ENCODE assay signal across 8 mouse cellular contexts in the genomic region with DNA sequence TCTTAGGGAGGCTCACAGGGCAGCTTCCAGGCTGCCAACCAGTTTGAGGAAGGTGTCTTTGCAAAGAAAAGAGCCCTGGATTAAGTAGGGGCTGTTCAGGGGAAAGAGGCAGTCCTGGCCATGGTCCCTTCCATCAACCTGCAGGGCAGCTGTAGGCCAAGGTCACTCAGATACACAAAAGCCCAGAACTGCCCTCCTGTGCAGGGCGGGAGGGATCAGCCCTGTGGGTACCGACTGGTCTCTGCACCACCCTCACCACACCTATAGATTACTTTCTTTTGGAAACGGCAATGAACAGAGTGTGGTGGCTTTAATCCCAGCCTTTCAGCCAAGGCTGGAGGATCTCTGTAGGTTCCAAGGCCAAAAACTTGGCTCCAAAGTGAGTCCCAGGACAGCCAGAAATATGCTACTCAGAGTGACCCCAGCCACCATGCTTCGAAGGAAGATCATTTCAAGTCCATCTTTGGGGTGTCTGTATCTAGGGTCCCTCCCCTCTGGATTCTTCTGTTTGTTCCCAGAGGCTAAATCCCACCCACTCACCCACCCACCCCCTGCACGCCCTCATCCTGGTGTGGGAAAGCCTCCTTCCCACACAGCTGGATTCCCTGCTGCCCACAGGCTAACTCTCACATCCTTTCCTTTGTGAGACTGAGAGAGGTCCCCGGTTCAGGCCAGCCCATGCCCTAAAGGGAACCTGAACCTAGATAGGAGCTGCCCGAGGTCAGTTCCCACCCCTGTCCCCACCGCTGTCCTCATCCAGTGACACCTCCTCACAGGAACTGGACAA. TPM values are rescaled to one million over a fixed set of nuclear protein-coding genes. Genes with fewer than 3 reads are reported as not detected.
DNase-seq lines count a peak whose midpoint lies in the region; ATAC-seq and TF ChIP-seq lines count a peak whose summit lies in the region.

No protein-coding gene starts in this region.

- intact Hi-C loops in left cerebral cortex, postnatal 36 days (cut with DNase I), result no loop called here

- H3K27ac ChIP-seq in testis, adult 2 months (ENCODE audit: control insufficient read depth, insufficient read depth, low read depth, low read length), result peak overlapping the region; percentile 88
- H3K27ac ChIP-seq in intestine, embryonic 16.5 days (ENCODE audit: low read length), result peak overlapping the region; percentile 100
- H3K27ac ChIP-seq in midbrain, embryonic 15.5 days, result peak overlapping the region; percentile 98

- 44% methylated on average over 8 of the region's 8 CpGs for WGBS in intestine, embryonic 16.5 days
- 50% methylated on average over 8 of the region's 8 CpGs for WGBS in midbrain, embryonic 15.5 days

- no peak overlapping the region for H3K4me3 ChIP-seq in testis, adult 2 months (ENCODE audit: control insufficient read depth, low read depth, low read length)
- H3K4me3 ChIP-seq in intestine, embryonic 16.5 days (ENCODE audit: low read length), result peak overlapping the region; percentile 58
- H3K4me3 ChIP-seq in midbrain, embryonic 15.5 days, result peak overlapping the region; percentile 50

- H3K4me2 ChIP-seq in intestine, embryonic 16.5 days (ENCODE audit: low read depth, low read length), result peak overlapping the region; percentile 91
- H3K4me2 ChIP-seq in midbrain, embryonic 15.5 days, result peak overlapping the region; percentile 92

- ATAC-seq in intestine, embryonic 16.5 days, result no peak
- ATAC-seq in midbrain, embryonic 15.5 days (replicated peaks), result no peak

- no peak for TF ChIP-seq CTCF in testis, adult 2 months (IDR thresholded peaks at IDR 0.05; ENCODE audit: control insufficient read depth, insufficient read depth, insufficient replicate concordance, low read depth, low read length)

- DNase-seq in adrenal gland, adult 2 months, result peak; percentile 51
- no peak for DNase-seq in adrenal gland, adult 18-20 months (ENCODE audit: low spot score in 2 of 2)
- DNase-seq in testis, postnatal 14 days (ENCODE audit: low spot score), result no peak
- DNase-seq in spleen, postnatal 14 days (ENCODE audit: low spot score in 2 of 2), result no peak
- no peak for DNase-seq in left cerebral cortex, postnatal 36 days (ENCODE audit: low spot score in 2 of 2)

- H3K4me1 ChIP-seq in testis, adult 2 months (ENCODE audit: control insufficient read depth, insufficient read depth, low read length), result peaks cover 26% of the 10 kb centered on the region
- H3K4me1 ChIP-seq in intestine, embryonic 16.5 days (ENCODE audit: control insufficient read depth, insufficient read depth, low read length), result peaks cover 60% of the 10 kb centered on the region
- peaks cover 44% of the 10 kb centered on the region for H3K4me1 ChIP-seq in midbrain, embryonic 15.5 days

- H3K36me3 ChIP-seq in testis, adult 2 months (ENCODE audit: control insufficient read depth, insufficient read depth, low read length), result no peaks in the 10 kb centered on the region
- H3K36me3 ChIP-seq in intestine, embryonic 16.5 days (ENCODE audit: control insufficient read depth, insufficient read depth, low read length), result no peaks in the 10 kb centered on the region
- H3K36me3 ChIP-seq in midbrain, embryonic 15.5 days (replicated peaks), result no peaks in the 10 kb centered on the region

- H3K27me3 ChIP-seq in testis, adult 2 months (ENCODE audit: control insufficient read depth, insufficient read depth, low read length), result no peaks in the 10 kb centered on the region
- no peaks in the 10 kb centered on the region for H3K27me3 ChIP-seq in intestine, embryonic 16.5 days (replicated peaks; ENCODE audit: control insufficient read depth, insufficient read depth, low read length)
- no peaks in the 10 kb centered on the region for H3K27me3 ChIP-seq in midbrain, embryonic 15.5 days (replicated peaks)

- H3K9ac ChIP-seq in intestine, embryonic 16.5 days (ENCODE audit: low read depth, low read length), result peak overlapping the region; percentile 84
- H3K9ac ChIP-seq in midbrain, embryonic 15.5 days, result peak overlapping the region; percentile 79

- no peaks in the 10 kb centered on the region for H3K9me3 ChIP-seq in intestine, embryonic 16.5 days (ENCODE audit: control insufficient read depth, low read length)
- no peaks in the 10 kb centered on the region for H3K9me3 ChIP-seq in midbrain, embryonic 15.5 days

- TF ChIP-seq POLR2A in testis, adult 2 months (IDR thresholded peaks at IDR 0.05; ENCODE audit: control insufficient read depth, low read depth, low read length), result no peak

RNA-seq across cellular contexts. Expression of a gene that starts 17.4 kb away (rescaled TPM):
- not detected for total RNA-seq in adrenal gland, adult 2 months (2021)
- polyA plus RNA-seq in adrenal gland, adult 2 months (2012; rRNA removed), result not detected in 2 replicates
- total RNA-seq in adrenal gland, adult 18-20 months (2021), result not detected
- polyA plus RNA-seq in testis, adult 2 months (2012; rRNA removed), result 140 and 142 TPM in 2 replicates
- not detected in 2 replicates for polyA plus RNA-seq in intestine, embryonic 16.5 days (2015; fragmentation: Nextera tagmentation; extraction: Ambion mirVana)
- polyA plus RNA-seq in midbrain, embryonic 15.5 days (2015; fragmentation: Nextera tagmentation; extraction: Ambion mirVana), result not detected in 2 replicates
- total RNA-seq in left cerebral cortex, postnatal 36 days (2021), result not detected

RNA-seq across cellular contexts. Expression of a gene that starts 17.6 kb away (rescaled TPM):
- not detected for total RNA-seq in adrenal gland, adult 2 months (2021)
- 0.17 and 0.18 TPM in 2 replicates for polyA plus RNA-seq in adrenal gland, adult 2 months (2012; rRNA removed)
- total RNA-seq in adrenal gland, adult 18-20 months (2021), result not detected
- 11.7 and 23.8 TPM in 2 replicates for polyA plus RNA-seq in testis, adult 2 months (2012; rRNA removed)
- polyA plus RNA-seq in intestine, embryonic 16.5 days (2015; fragmentation: Nextera tagmentation; extraction: Ambion mirVana), result 0.46 and 0.88 TPM in 2 replicates
- 0.61 TPM in 1 of 2 replicates, not detected in the other for polyA plus RNA-seq in midbrain, embryonic 15.5 days (2015; fragmentation: Nextera tagmentation; extraction: Ambion mirVana)
- not detected for total RNA-seq in left cerebral cortex, postnatal 36 days (2021)

Comparison
In these comparisons a context has a peak if more than half of its experiments do, and no peak if none do; other contexts are left out.
1. RNA of a gene that starts 17.4 kb away (polyA plus RNA-seq): 140 to 142 TPM in testis, adult 2 months; not detected in adrenal gland, adult 2 months, not detected in intestine, embryonic 16.5 days and not detected in midbrain, embryonic 15.5 days; every median in the first group is over 100 times any median in the second.
2. Peak in every context shown above with its lines, with median percentiles within 50 percentile points of each other: H3K27ac ChIP-seq.